Mouse (Mus musculus) gastrocnemius, adult 18-20 months (tissue): Measurements from ENCODE around the gene Ccl4. TPM values are rescaled to one million over a fixed set of nuclear protein-coding genes. Genes with fewer than 3 reads are reported as not detected.

ENCODE experiments used
- DNase-seq: peaks from one replicate; pipeline ENCODE4 v3.0.0; 2021; ENCODE audit warnings: low spot score
- total RNA-seq, 2 experiments: library from RNA; stranded (reverse); gene quantifications; 2 replicates each; pipeline ENCODE4 v1.2.3; 2021

Ccl4 gene
- total RNA-seq, 2 experiments from 2014 or later: not detected

DNA sequence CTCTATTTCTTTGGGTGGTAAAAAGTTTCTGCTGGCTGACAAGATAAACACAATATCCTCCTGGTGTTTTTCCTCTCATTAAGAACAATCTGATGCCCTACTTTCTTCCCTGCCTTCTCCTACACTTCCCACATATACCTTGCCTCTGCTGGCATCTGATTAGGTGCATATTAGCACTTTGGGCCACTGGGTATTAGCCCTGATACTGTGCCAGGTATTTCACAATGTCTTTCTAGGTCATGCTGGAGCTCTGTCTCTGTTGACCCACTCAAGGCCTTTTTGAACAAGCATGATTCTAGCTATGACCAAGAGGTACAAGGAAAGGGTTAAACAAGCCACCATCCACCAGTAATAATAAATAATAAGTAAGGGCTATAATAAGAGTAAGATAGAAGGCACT, 9.4 kb downstream of the Ccl4 start:
- DNase-seq: no peak

DNA sequence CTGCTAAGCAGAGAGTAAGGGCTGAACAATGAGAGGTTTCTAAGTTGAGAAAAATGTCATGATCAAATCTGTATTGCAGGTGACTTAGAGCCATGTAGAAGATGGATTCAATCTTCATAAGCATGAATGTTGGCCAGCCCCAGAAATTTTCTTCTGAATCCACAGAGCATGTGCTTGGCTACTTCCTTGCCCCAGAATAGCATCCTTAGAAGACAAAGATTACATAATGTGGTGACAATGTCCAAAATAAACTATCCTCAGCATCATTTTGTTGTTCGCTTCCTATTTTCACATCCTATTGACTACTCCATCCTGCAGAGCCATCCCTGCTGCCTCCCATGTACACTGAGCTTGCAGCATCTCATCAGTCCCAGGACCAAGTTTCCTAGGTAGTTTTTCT, 13.3 kb downstream of the Ccl4 start:
- DNase-seq: no peak

DNA sequence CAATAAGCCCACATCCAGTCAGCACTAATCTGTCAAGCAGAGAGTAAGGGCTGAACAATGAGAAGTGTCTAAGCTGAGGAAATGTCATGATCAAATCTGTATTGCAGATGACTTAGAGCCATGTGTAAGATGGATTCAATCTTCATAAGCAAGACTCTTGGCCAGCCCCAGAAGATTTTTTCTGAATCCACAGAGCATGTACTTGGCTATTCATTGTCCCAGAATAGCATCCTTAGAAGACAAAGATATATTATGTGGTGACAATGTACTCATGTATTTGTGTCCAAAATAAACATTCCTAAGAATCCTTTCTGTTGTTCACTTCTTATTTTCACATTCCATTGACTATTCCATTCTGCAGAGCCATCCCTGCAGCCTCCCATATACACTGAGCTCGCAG, 27.5 kb downstream of the Ccl4 start:
- no peak for DNase-seq

DNA sequence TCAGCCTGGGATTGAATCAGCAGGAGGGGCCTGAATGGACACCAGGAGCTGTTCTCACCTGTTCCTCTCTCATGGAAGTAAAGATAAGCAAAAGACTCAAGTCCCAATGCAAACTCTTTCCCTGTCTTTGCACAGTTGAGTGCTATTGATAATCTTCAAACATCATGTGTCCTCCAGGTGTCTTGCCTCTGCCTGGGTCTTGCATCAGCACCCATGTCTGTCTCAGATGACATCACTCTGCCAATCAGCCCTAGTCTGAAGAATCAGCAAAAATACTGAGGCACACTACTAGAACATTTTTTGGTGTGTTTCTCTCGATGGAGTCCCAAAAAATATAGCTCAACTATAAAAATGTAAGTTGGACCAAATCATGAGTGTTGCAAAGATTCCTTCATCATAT, 29.6 kb downstream of the Ccl4 start:
- DNase-seq: no peak

DNA sequence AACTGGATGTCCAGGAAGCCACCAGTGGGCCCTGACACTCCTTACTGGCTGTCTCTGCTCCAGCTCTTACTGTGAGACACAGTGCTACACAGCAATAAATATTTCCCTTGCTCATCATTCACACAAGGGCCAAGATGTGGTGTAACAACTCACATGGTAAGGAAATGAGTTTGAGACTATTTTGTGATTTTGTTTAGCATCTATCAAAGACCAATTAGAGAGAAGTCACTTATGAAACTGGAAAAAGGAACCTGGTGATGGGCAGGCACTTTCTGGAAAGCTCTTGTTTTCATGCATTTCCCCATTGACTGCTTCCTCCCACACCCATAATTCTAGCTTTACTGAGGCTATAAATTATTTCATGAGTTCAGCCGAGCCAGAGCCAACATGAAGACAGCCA, 41.3 kb downstream of the Ccl4 start, which contains the start of gene Wfdc17:
Wfdc17 (plus strand) TSS at position 287 of the 400 bp plus-strand sequence.
- no peak for DNase-seq

DNA sequence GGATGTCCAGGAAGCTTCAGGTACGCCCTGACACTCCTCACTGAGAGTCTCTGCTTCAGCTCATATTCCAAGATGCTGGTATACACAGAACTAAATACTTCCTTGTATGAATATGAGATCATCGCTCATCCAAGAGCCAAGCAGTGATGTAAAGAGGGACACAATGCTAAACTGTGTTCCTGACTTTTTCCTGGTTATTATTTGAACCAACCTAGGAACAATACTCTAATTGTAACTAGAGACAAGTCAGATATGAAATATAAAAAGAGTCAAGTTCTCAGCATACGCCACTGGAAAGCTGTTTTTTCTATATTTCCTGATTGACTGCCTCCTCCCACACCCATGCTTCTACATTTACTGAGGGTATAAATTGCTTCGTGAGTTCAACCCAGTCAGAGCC, 46.3 kb downstream of the Ccl4 start, which contains the start of gene Wfdc18:
Wfdc18 (plus strand) TSS at position 301 of the 400 bp plus-strand sequence.
- DNase-seq: no peak

DNA sequence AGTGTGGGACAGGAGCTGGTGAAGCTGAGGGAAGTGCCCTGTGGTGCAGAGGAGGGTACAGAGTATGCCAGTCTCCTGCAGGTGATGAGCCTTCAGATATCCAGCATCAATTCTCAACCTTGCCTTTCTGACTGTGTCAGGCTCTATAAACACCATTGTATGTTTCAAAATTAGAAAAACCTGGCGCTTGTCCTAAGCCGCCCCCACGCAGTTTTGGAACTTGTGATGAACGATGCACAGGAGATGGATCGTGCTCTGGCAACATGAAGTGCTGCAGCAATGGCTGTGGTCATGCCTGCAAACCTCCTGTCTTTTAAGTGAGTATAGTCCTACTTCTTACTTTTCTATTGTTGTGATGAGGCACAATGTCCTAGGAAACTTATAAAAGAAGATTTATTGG, 47.3 kb downstream of the Ccl4 start:
- DNase-seq: no peak

DNA sequence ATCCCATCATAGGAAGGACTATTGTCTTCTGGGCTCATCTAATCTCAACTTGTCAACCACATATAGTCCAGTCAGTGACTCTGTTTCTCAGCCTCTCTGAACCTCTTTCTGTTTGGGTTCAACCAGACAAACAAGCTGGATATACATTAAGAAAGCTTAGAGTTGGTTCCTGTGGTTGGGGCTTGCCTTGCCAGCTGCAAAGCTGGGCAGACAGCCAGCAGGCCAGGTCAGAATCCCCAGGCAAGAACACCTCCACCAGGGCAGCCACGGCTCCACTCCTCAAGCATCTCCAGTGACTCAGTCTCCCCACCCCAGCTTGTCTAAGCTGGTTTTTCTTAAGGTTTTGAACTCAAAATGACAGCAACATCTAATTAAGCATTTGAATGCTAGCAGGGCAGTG, 50.3 kb downstream of the Ccl4 start:
- no peak for DNase-seq

DNA sequence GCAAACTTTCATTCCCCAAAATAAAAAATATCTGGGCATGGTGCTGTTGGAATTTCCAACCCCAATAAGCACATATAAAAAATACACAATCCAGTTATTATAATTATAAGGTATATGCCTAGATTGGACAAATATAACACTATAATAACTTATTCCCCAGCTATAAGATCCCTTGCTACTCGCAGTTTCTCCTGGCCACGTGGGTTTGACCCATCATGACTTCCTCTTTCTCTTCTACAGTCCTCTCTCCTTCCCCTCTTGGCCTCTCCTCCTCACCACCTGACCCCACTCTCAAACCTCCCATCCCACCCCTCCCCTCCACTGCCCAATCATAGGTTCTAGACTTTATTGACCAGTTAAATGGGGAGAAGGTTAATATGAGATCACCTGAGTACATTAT, 51.5 kb downstream of the Ccl4 start:
- no peak for DNase-seq

Other genes with a start within 250 kb of the Ccl4 start
- not detected for gene Gas2l2, start 233.1 kb upstream of the Ccl4 start, total RNA-seq
- gene 1700020L24Rik, start 224.9 kb upstream of the Ccl4 start, total RNA-seq: not detected
- gene Mmp28, start 199.5 kb upstream of the Ccl4 start, total RNA-seq: 1 to 10 TPM; 1.4 TPM
- 10 to 100 TPM; 18.6 to 21.3 TPM for gene Taf15, start 189.5 kb upstream of the Ccl4 start, total RNA-seq
- not detected for gene Heatr9, start 140.4 kb upstream of the Ccl4 start, total RNA-seq
- not detected for gene Ccl5, start 132.1 kb upstream of the Ccl4 start, total RNA-seq
- 1 to 10 TPM; 2.4 to 3.0 TPM for gene Ccl9, start 83.9 kb upstream of the Ccl4 start, total RNA-seq
- 1 to 10 TPM; 3.8 to 6.5 TPM for gene Ccl6, start 69.5 kb upstream of the Ccl4 start, total RNA-seq
- not detected for gene Rpl9-ps1, start 17.0 kb upstream of the Ccl4 start, total RNA-seq
- not detected for gene Ccl3, start 13.2 kb upstream of the Ccl4 start, total RNA-seq
- gene Wfdc17, start 41.4 kb downstream of the Ccl4 start, total RNA-seq: under 1 TPM in 1 of 2 experiments, not detected in 1; 0.78 TPM
- not detected for gene Wfdc18, start 46.4 kb downstream of the Ccl4 start, total RNA-seq
- under 1 TPM in 1 of 2 experiments, not detected in 1; 0.62 TPM for gene Wfdc21, start 84.4 kb downstream of the Ccl4 start, total RNA-seq
- 10 to 100 TPM in 1 of 2 experiments, 1 to 10 TPM in 1; 8.5 to 10.7 TPM for gene Heatr6, start 91.1 kb downstream of the Ccl4 start, total RNA-seq
- not detected for gene Hnf1b, start 187.5 kb downstream of the Ccl4 start, total RNA-seq